Mouse (Mus musculus): Measurements from ENCODE around the gene Rps2.
A peak's percentile ranks its signal among the peaks of the same experiment; 100 is the strongest.
"Not testable (repeated sequence)": the region's sequence is repeated elsewhere in the genome, so short reads cannot be mapped to it uniquely, and the experiment has no call there.

Gene Rps2

GRCm38 (mm10) chr17:24717943-24718342 lies at the start of gene Rps2, which contains the start of gene Rnf151:
Gene Rps2 (plus strand): TSS chr17:24718116.
Gene Rnf151 (minus strand): TSS chr17:24718063.
- no peak for DNase-seq (ENCODE audit: low read depth, low spot score)

- DNase-seq (ENCODE audit: low read depth, low spot score) = not testable (repeated sequence)
These were observed 48.7 kb upstream of the Rps2 start for GRCm38 (mm10) chr17:24669214-24669544.

- DNase-seq (ENCODE audit: low read depth, low spot score) = peak; percentile 86
These were observed 48.2 kb upstream of the Rps2 start, which contains the start of gene Zfp598 for GRCm38 (mm10) chr17:24669545-24670245. Gene Zfp598 (plus strand): TSS chr17:24669687.

- DNase-seq (ENCODE audit: low read depth, low spot score) = no peak
These were observed 47.6 kb upstream of the Rps2 start for GRCm38 (mm10) chr17:24670246-24670844.

GRCm38 (mm10) chr17:24671346-24671745 lies 46.6 kb upstream of the Rps2 start:
- DNase-seq (ENCODE audit: low read depth, low spot score) = no peak

- DNase-seq (ENCODE audit: low read depth, low spot score) = no peak
These were observed 45.8 kb upstream of the Rps2 start for GRCm38 (mm10) chr17:24672141-24672540.

GRCm38 (mm10) chr17:24674277-24674676 lies 43.6 kb upstream of the Rps2 start:
- no peak for DNase-seq (ENCODE audit: low read depth, low spot score)

GRCm38 (mm10) chr17:24676187-24676586 lies 41.7 kb upstream of the Rps2 start:
- DNase-seq (ENCODE audit: low read depth, low spot score) = no peak

- no peak for DNase-seq (ENCODE audit: low read depth, low spot score)
These were observed 41.0 kb upstream of the Rps2 start for GRCm38 (mm10) chr17:24676877-24677276.

GRCm38 (mm10) chr17:24677500-24678080 lies 40.3 kb upstream of the Rps2 start:
- no peak for DNase-seq (ENCODE audit: low read depth, low spot score)

- DNase-seq (ENCODE audit: low read depth, low spot score) = no peak
These were observed 31.4 kb upstream of the Rps2 start for GRCm38 (mm10) chr17:24686514-24686913.

- DNase-seq (ENCODE audit: low read depth, low spot score) = no peak
These were observed 30.7 kb upstream of the Rps2 start for GRCm38 (mm10) chr17:24687146-24687595.

GRCm38 (mm10) chr17:24687599-24687998 lies 30.3 kb upstream of the Rps2 start:
- DNase-seq (ENCODE audit: low read depth, low spot score) = no peak

- no peak for DNase-seq (ENCODE audit: low read depth, low spot score)
These were observed 28.4 kb upstream of the Rps2 start, which contains the start of gene Syngr3 for GRCm38 (mm10) chr17:24689251-24690081. Gene Syngr3 (minus strand): TSS chr17:24689955.

- no peak for DNase-seq (ENCODE audit: low read depth, low spot score)
These were observed 25.5 kb upstream of the Rps2 start for GRCm38 (mm10) chr17:24692385-24692784.

- DNase-seq (ENCODE audit: low read depth, low spot score) = no peak
These were observed 22.4 kb upstream of the Rps2 start for GRCm38 (mm10) chr17:24695326-24696010.

GRCm38 (mm10) chr17:24696011-24696697 lies 21.8 kb upstream of the Rps2 start, which contains the start of the genes Gfer and Noxo1:
Gene Gfer (minus strand): TSS chr17:24696156.
Gene Noxo1 (plus strand): TSS chr17:24696234.
- peak; percentile 65 for DNase-seq (ENCODE audit: low read depth, low spot score)

- DNase-seq (ENCODE audit: low read depth, low spot score) = no peak
These were observed 19.9 kb upstream of the Rps2 start for GRCm38 (mm10) chr17:24697985-24698384.

GRCm38 (mm10) chr17:24698715-24699114 lies 19.2 kb upstream of the Rps2 start:
- DNase-seq (ENCODE audit: low read depth, low spot score) = no peak

- no peak for DNase-seq (ENCODE audit: low read depth, low spot score)
These were observed 18.4 kb upstream of the Rps2 start for GRCm38 (mm10) chr17:24699473-24699872.

GRCm38 (mm10) chr17:24701251-24701650 lies 16.7 kb upstream of the Rps2 start:
- DNase-seq (ENCODE audit: low read depth, low spot score) = no peak
